In genomic region chr9:41073196-41074009, GRCm38 (mm10) we compare ENCODE assay signal across 10 mouse cellular contexts.
DNase-seq lines count a peak whose midpoint lies in the region; ATAC-seq and TF ChIP-seq lines count a peak whose summit lies in the region.
"Had no signal": no experiment of that assay in that cellular context is flagged by ENCODE, and none has a peak within 500 bp of the region (broad histone marks: within the 10 kb centered on the region; RNA-seq: fewer than 3 reads in every experiment).

No protein-coding gene starts in this region.

- no peak for TF ChIP-seq POLR2A in liver, adult 2 months (IDR thresholded peaks at IDR 0.05; ENCODE audit: extremely low read depth, insufficient read depth, low read length)

- TF ChIP-seq CTCF in liver, adult 2 months (IDR thresholded peaks at IDR 0.05; ENCODE audit: low read depth, low read length): no peak

- H3K36me3 ChIP-seq in liver, adult 2 months (ENCODE audit: control insufficient read depth, insufficient read depth, low read length): no peaks in the 10 kb centered on the region
- H3K36me3 ChIP-seq: hindbrain, embryonic 15.5 days had no signal

- H3K27me3 ChIP-seq in liver, adult 2 months (ENCODE audit: control insufficient read depth, insufficient read depth, low read length): no peaks in the 10 kb centered on the region
- H3K27me3 ChIP-seq: hindbrain, embryonic 15.5 days had no signal

- H3K4me3 ChIP-seq in liver, adult 2 months (ENCODE audit: insufficient read depth, low read depth, low read length): no peak overlapping the region
- H3K4me3 ChIP-seq: hindbrain, embryonic 15.5 days had no signal

- H3K79me2 ChIP-seq in liver, adult 2 months (ENCODE audit: control insufficient read depth, insufficient read depth, low read length): no peaks in the 10 kb centered on the region

- no peak overlapping the region for H3K27ac ChIP-seq in liver, adult 2 months (replicated peaks; ENCODE audit: insufficient read depth, low read depth, low read length)
- H3K27ac ChIP-seq: hindbrain, embryonic 15.5 days had no signal

- no peak overlapping the region for H3K9ac ChIP-seq in liver, adult 2 months (ENCODE audit: low read depth, low read length)
- H3K9ac ChIP-seq: hindbrain, embryonic 15.5 days had no signal

- no peaks in the 10 kb centered on the region for H3K4me1 ChIP-seq in liver, adult 2 months (ENCODE audit: control insufficient read depth, insufficient read depth, low read length)

- peak; percentile 94 for ATAC-seq in activated CD4-positive, CD25-positive, alpha-beta regulatory T cell, adult 4 months

- peak; percentile 95 for DNase-seq in heart, adult 11 months
- no peak for DNase-seq in heart, postnatal 36 days
- DNase-seq in liver, adult 2 months (ENCODE audit: extremely low read depth, low read depth, low spot score): peak; percentile 24
- DNase-seq in spleen, postnatal 10 days (ENCODE audit: low spot score in 2 of 2): peak; percentile 66 to 77
- no peak for DNase-seq in gastrocnemius, postnatal 10 days
- no peak for DNase-seq in kidney, postnatal 36 days
- no peak for DNase-seq in kidney, postnatal 25 days
- DNase-seq: cerebellum, postnatal 10 days had no signal

- intact Hi-C loops in heart, postnatal 36 days (cut with DNase I): no loop called here

- 76% methylated on average over 19 of the region's 19 CpGs for WGBS in liver, adult 2 months

Comparison
In these comparisons a context has a peak if more than half of its experiments do, and no peak if none do; other contexts are left out.
1. DNase-seq: peak in heart, adult 11 months (single experiment), liver, adult 2 months (single experiment) and spleen, postnatal 10 days (2 of 2); none in heart, postnatal 36 days (0 of 2), gastrocnemius, postnatal 10 days (single experiment), kidney, postnatal 36 days (0 of 2) and kidney, postnatal 25 days (0 of 2).